Comparison of ENCODE assay signal across 14 mouse cellular contexts in genomic region chr9:29776030-29776429, GRCm38 (mm10).
"Had no signal": no experiment of that assay in that cellular context is flagged by ENCODE, and none has a peak within 500 bp of the region (broad histone marks: within the 10 kb centered on the region; RNA-seq: fewer than 3 reads in every experiment).

No protein-coding gene starts in this region.

- DNase-seq: lung, postnatal 14 days; right cerebral cortex, postnatal 14 days; thymus, adult 18-20 months; thymus, postnatal 14 days; thymus, postnatal 36 days had no signal

- H3K9me3 ChIP-seq: liver, embryonic 15.5 days; lung, embryonic 15.5 days; midbrain, embryonic 13.5 days; midbrain, embryonic 15.5 days; neural tube, embryonic 12.5 days had no signal

- H3K4me1 ChIP-seq: liver, embryonic 15.5 days; megakaryocyte, embryonic 14.5 days; neural tube, embryonic 12.5 days had no signal

- H3K27me3 ChIP-seq: liver, embryonic 15.5 days; lung, embryonic 15.5 days; megakaryocyte, embryonic 14.5 days; midbrain, embryonic 13.5 days; midbrain, embryonic 15.5 days; neural tube, embryonic 12.5 days had no signal

- H3K4me2 ChIP-seq: liver, embryonic 15.5 days; lung, embryonic 15.5 days; midbrain, embryonic 11.5 days; midbrain, embryonic 13.5 days; midbrain, embryonic 15.5 days; neural tube, embryonic 12.5 days had no signal

- H3K4me3 ChIP-seq: liver, embryonic 15.5 days; lung, embryonic 15.5 days; megakaryocyte, embryonic 14.5 days; midbrain, embryonic 13.5 days; midbrain, embryonic 15.5 days; neural tube, embryonic 12.5 days had no signal

- H3K27ac ChIP-seq: liver, embryonic 15.5 days; lung, embryonic 15.5 days; macrophage; midbrain, embryonic 13.5 days; midbrain, embryonic 15.5 days; neural tube, embryonic 12.5 days had no signal

- H3K36me3 ChIP-seq: liver, embryonic 15.5 days; lung, embryonic 15.5 days; midbrain, embryonic 13.5 days; midbrain, embryonic 15.5 days; neural tube, embryonic 12.5 days had no signal

- H3K9ac ChIP-seq: liver, embryonic 15.5 days; liver, postnatal 0 days; lung, embryonic 15.5 days; midbrain, embryonic 13.5 days; midbrain, embryonic 15.5 days; neural tube, embryonic 12.5 days had no signal
